ENCODE assay signal across 11 mouse cellular contexts in the genomic region with DNA sequence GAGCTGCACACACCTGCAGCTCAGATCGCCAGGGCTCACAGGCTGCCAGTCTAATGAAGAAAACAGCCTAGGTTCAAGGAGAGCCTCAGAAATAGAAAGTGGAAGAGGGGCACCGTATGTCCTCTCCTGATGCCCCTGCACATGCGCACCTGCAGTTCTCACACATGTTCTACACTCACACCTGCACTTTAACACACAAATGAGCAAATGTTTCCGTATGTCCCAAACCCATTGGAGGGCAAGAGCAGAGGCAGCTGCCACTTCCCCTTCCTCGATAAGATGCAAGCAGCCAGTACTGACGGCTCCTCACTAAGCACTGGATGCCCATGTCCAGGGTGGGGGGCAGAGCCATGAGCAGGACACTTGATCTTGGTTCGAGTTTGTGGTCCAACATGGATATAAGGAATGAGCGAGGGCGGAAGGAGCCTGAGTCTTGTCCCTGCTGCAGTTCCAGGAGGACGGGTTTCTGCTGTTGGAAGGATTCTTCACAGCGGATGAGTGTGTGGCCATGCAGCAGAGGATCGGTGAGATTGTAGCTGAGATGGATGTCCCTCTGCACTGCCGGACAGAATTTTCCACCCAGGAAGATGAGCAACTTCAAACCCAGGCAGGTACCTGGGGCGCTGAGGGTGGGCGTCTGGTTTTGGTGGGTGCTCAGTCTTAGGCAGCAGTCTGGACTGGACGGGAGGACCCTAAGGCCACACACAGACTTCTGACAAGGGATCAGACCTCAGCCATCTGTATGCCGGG. TPM values are rescaled to one million over a fixed set of nuclear protein-coding genes. Genes with fewer than 3 reads are reported as not detected.
DNase-seq lines count a peak whose midpoint lies in the region; ATAC-seq and TF ChIP-seq lines count a peak whose summit lies in the region.
"Had no signal": no experiment of that assay in that cellular context is flagged by ENCODE, and none has a peak within 500 bp of the region (broad histone marks: within the 10 kb centered on the region; RNA-seq: fewer than 3 reads in every experiment).

No protein-coding gene starts in this region.

- ATAC-seq in forebrain, embryonic 12.5 days (ENCODE audit: low FRiP score): no peak
- ATAC-seq in forebrain, embryonic 14.5 days: no peak
- no peak for ATAC-seq in limb, embryonic 14.5 days (ENCODE audit: low FRiP score, low read depth)

- peaks cover 16% of the 10 kb centered on the region for H3K36me3 ChIP-seq in forebrain, embryonic 12.5 days (replicated peaks)
- peaks cover 14% of the 10 kb centered on the region for H3K36me3 ChIP-seq in forebrain, embryonic 14.5 days (ENCODE audit: control insufficient read depth, insufficient read depth, low read length)
- peaks cover 21% of the 10 kb centered on the region for H3K36me3 ChIP-seq in embryonic facial prominence, embryonic 10.5 days (replicated peaks)
- peaks cover 6% of the 10 kb centered on the region; the same call in 1 of the 2 replicates for H3K36me3 ChIP-seq in limb, embryonic 14.5 days (ENCODE audit: control insufficient read depth, insufficient read depth, low read length)

- TF ChIP-seq CTCF in left cerebral cortex, adult 2 months (IDR thresholded peaks at IDR 0.05): no peak

- peak overlapping the region; percentile 31; the same call in 1 of the 2 replicates for H3K27ac ChIP-seq in forebrain, embryonic 12.5 days
- H3K27ac ChIP-seq in forebrain, embryonic 14.5 days (ENCODE audit: low read depth, low read length): no peak overlapping the region
- H3K27ac ChIP-seq in left cerebral cortex, adult 2 months: peak overlapping the region; percentile 75
- peak overlapping the region; percentile 41; the same call in 1 of the 2 replicates for H3K27ac ChIP-seq in embryonic facial prominence, embryonic 10.5 days (replicated peaks)
- 0 out of 2 replicates have a peak overlapping the region, but pooled peaks have one; percentile 6 for H3K27ac ChIP-seq in limb, embryonic 14.5 days (replicated peaks; ENCODE audit: low read depth, low read length)
- H3K27ac ChIP-seq: forebrain, embryonic 13.5 days had no signal

- H3K9me3 ChIP-seq in forebrain, embryonic 12.5 days: no peaks in the 10 kb centered on the region
- no peaks in the 10 kb centered on the region for H3K9me3 ChIP-seq in forebrain, embryonic 14.5 days (replicated peaks; ENCODE audit: control insufficient read depth, low read length)
- H3K9me3 ChIP-seq in embryonic facial prominence, embryonic 10.5 days: no peaks in the 10 kb centered on the region
- no peaks in the 10 kb centered on the region for H3K9me3 ChIP-seq in limb, embryonic 14.5 days (ENCODE audit: control insufficient read depth, low read length)
- H3K9me3 ChIP-seq: forebrain, embryonic 13.5 days had no signal

- WGBS in forebrain, embryonic 12.5 days: 92% methylated on average over 17 of the region's 17 CpGs
- 91% methylated on average over 17 of the region's 17 CpGs for WGBS in forebrain, embryonic 14.5 days
- WGBS in embryonic facial prominence, embryonic 10.5 days: 90% methylated on average over 17 of the region's 17 CpGs
- 87% methylated on average over 17 of the region's 17 CpGs for WGBS in limb, embryonic 14.5 days

- DNase-seq in forebrain, embryonic 14.5 days (ENCODE audit: low spot score): no peak
- DNase-seq in left cerebral cortex, adult 2 months (ENCODE audit: extremely low spot score in 1 of 2, low spot score in 2 of 2): no peak
- DNase-seq in left cerebral cortex, adult 11 months (ENCODE audit: low spot score): no peak
- no peak for DNase-seq in embryonic facial prominence, embryonic 10.5 days (ENCODE audit: low spot score)
- no peak for DNase-seq in limb, embryonic 14.5 days (ENCODE audit: low spot score)
- DNase-seq in left cerebral cortex, postnatal 4 days: no peak
- DNase-seq in left cerebral cortex, postnatal 36 days (ENCODE audit: low spot score in 2 of 2): no peak
- DNase-seq: right cerebral cortex, postnatal 4 days had no signal

- H3K4me3 ChIP-seq in forebrain, embryonic 12.5 days (replicated peaks): no peak overlapping the region
- no peak overlapping the region for H3K4me3 ChIP-seq in forebrain, embryonic 14.5 days (ENCODE audit: low read depth, low read length)
- no peak overlapping the region for H3K4me3 ChIP-seq in left cerebral cortex, adult 2 months
- H3K4me3 ChIP-seq in embryonic facial prominence, embryonic 10.5 days: no peak overlapping the region
- no peak overlapping the region for H3K4me3 ChIP-seq in limb, embryonic 14.5 days (replicated peaks; ENCODE audit: low read length)
- H3K4me3 ChIP-seq: forebrain, embryonic 13.5 days had no signal

- no peak overlapping the region; the same call in 1 of the 2 replicates for H3K9ac ChIP-seq in forebrain, embryonic 12.5 days
- H3K9ac ChIP-seq in forebrain, embryonic 14.5 days (ENCODE audit: low read length): no peak overlapping the region
- 0 out of 2 replicates have a peak overlapping the region, but pooled peaks have one; percentile 7 for H3K9ac ChIP-seq in limb, embryonic 14.5 days (ENCODE audit: low read depth, low read length, severe bottlenecking)
- H3K9ac ChIP-seq: forebrain, embryonic 13.5 days had no signal

- H3K27me3 ChIP-seq in forebrain, embryonic 12.5 days: no peaks in the 10 kb centered on the region
- H3K27me3 ChIP-seq in forebrain, embryonic 14.5 days (replicated peaks; ENCODE audit: control insufficient read depth, insufficient read depth, low read length): no peaks in the 10 kb centered on the region
- H3K27me3 ChIP-seq in embryonic facial prominence, embryonic 10.5 days (replicated peaks; ENCODE audit: low read depth, poor library complexity, severe bottlenecking): no peaks in the 10 kb centered on the region
- H3K27me3 ChIP-seq in limb, embryonic 14.5 days (ENCODE audit: control insufficient read depth, insufficient read depth, low read length): no peaks in the 10 kb centered on the region
- H3K27me3 ChIP-seq: forebrain, embryonic 13.5 days had no signal

- intact Hi-C loops in left cerebral cortex, adult 2 months (cut with DNase I): no loop called here
- intact Hi-C loops in left cerebral cortex, postnatal 4 days (cut with DNase I): no loop called here
- intact Hi-C loops in left cerebral cortex, postnatal 36 days (cut with DNase I): loop anchor here (2.0 kb wide), 1 partner anchor 33 kb away; the partner anchor contains the start of gene Lrrc8a

- H3K4me1 ChIP-seq in forebrain, embryonic 12.5 days: peaks cover 19% of the 10 kb centered on the region
- peaks cover 8% of the 10 kb centered on the region; the same call in 1 of the 2 replicates for H3K4me1 ChIP-seq in forebrain, embryonic 14.5 days (ENCODE audit: control insufficient read depth, insufficient read depth, low read length)
- H3K4me1 ChIP-seq in embryonic facial prominence, embryonic 10.5 days: peaks cover 31% of the 10 kb centered on the region
- peaks cover 26% of the 10 kb centered on the region for H3K4me1 ChIP-seq in limb, embryonic 14.5 days (ENCODE audit: control insufficient read depth, insufficient read depth, low read length)

- no peak overlapping the region for H3K4me2 ChIP-seq in forebrain, embryonic 12.5 days
- H3K4me2 ChIP-seq in forebrain, embryonic 14.5 days (ENCODE audit: low read length): no peak overlapping the region
- H3K4me2 ChIP-seq in limb, embryonic 14.5 days (replicated peaks; ENCODE audit: low read depth, low read length, severe bottlenecking): no peak overlapping the region
- H3K4me2 ChIP-seq: forebrain, embryonic 13.5 days; midbrain, embryonic 11.5 days had no signal

- no peak for TF ChIP-seq POLR2A in limb, embryonic 14.5 days (IDR thresholded peaks at IDR 0.05; ENCODE audit: borderline replicate concordance, extremely low read depth, insufficient read depth, insufficient read length)

RNA-seq across cellular contexts. Expression of gene Phyhd1, which starts 3.4 kb away (rescaled TPM):
- polyA plus RNA-seq in forebrain, embryonic 12.5 days (2016; fragmentation: Nextera tagmentation; extraction: Ambion mirVana): 5.0 and 5.4 TPM in 2 replicates
- polyA plus RNA-seq in forebrain, embryonic 14.5 days (2014; fragmentation: Nextera tagmentation; extraction: Ambion mirVana): 6.3 and 6.6 TPM in 2 replicates
- 10 to 100 TPM; 21.7 to 27.3 TPM for total RNA-seq in left cerebral cortex, adult 2 months (2021)
- polyA plus RNA-seq in embryonic facial prominence, embryonic 10.5 days (2016; fragmentation: Nextera tagmentation; extraction: Ambion mirVana): 2.9 and 4.9 TPM in 2 replicates
- 11.7 and 12.8 TPM in 2 replicates for polyA plus RNA-seq in limb, embryonic 14.5 days (2012; rRNA removed)
- polyA plus RNA-seq in limb, embryonic 14.5 days (2014; fragmentation: Nextera tagmentation; extraction: Ambion mirVana): 5.0 and 5.1 TPM in 2 replicates
- total RNA-seq in left cerebral cortex, postnatal 4 days (2021): 10 to 100 TPM; 17.1 to 19.3 TPM
- 10 to 100 TPM; 13.8 to 26.5 TPM for total RNA-seq in left cerebral cortex, postnatal 36 days (2021)

RNA-seq across cellular contexts. Expression of gene Gm28038, which starts 11.4 kb away (rescaled TPM):
- polyA plus RNA-seq in forebrain, embryonic 12.5 days (2016; fragmentation: Nextera tagmentation; extraction: Ambion mirVana): not detected in 2 replicates
- not detected in 2 replicates for polyA plus RNA-seq in forebrain, embryonic 14.5 days (2014; fragmentation: Nextera tagmentation; extraction: Ambion mirVana)
- not detected for total RNA-seq in left cerebral cortex, adult 2 months (2021)
- polyA plus RNA-seq in embryonic facial prominence, embryonic 10.5 days (2016; fragmentation: Nextera tagmentation; extraction: Ambion mirVana): not detected in 2 replicates
- not detected in 2 replicates for polyA plus RNA-seq in limb, embryonic 14.5 days (2012; rRNA removed)
- polyA plus RNA-seq in limb, embryonic 14.5 days (2014; fragmentation: Nextera tagmentation; extraction: Ambion mirVana): not detected in 2 replicates
- not detected for total RNA-seq in left cerebral cortex, postnatal 4 days (2021)
- not detected for total RNA-seq in left cerebral cortex, postnatal 36 days (2021)
- polyA plus RNA-seq: forebrain, embryonic 13.5 days; midbrain, embryonic 11.5 days had no signal

RNA-seq across cellular contexts. Expression of gene Dolk, which starts 16.7 kb away (rescaled TPM):
- 25.4 and 25.6 TPM in 2 replicates for polyA plus RNA-seq in forebrain, embryonic 12.5 days (2016; fragmentation: Nextera tagmentation; extraction: Ambion mirVana)
- polyA plus RNA-seq in forebrain, embryonic 14.5 days (2014; fragmentation: Nextera tagmentation; extraction: Ambion mirVana): 30.2 and 35.4 TPM in 2 replicates
- total RNA-seq in left cerebral cortex, adult 2 months (2021): 10 to 100 TPM; 22.3 to 25.2 TPM
- 23.9 and 24.0 TPM in 2 replicates for polyA plus RNA-seq in embryonic facial prominence, embryonic 10.5 days (2016; fragmentation: Nextera tagmentation; extraction: Ambion mirVana)
- polyA plus RNA-seq in limb, embryonic 14.5 days (2012; rRNA removed): 13.8 and 19.0 TPM in 2 replicates
- 31.0 and 32.4 TPM in 2 replicates for polyA plus RNA-seq in limb, embryonic 14.5 days (2014; fragmentation: Nextera tagmentation; extraction: Ambion mirVana)
- 10 to 100 TPM; 18.7 to 21.6 TPM for total RNA-seq in left cerebral cortex, postnatal 4 days (2021)
- total RNA-seq in left cerebral cortex, postnatal 36 days (2021): 10 to 100 TPM; 22.3 to 28.8 TPM

RNA-seq across cellular contexts. Expression of gene Nup188, which starts 16.8 kb away (rescaled TPM):
- polyA plus RNA-seq in forebrain, embryonic 12.5 days (2016; fragmentation: Nextera tagmentation; extraction: Ambion mirVana): 42.3 and 47.0 TPM in 2 replicates
- 25.6 and 30.3 TPM in 2 replicates for polyA plus RNA-seq in forebrain, embryonic 14.5 days (2014; fragmentation: Nextera tagmentation; extraction: Ambion mirVana)
- total RNA-seq in left cerebral cortex, adult 2 months (2021): 10 to 100 TPM; 21.8 to 23.5 TPM
- 68.0 and 76.6 TPM in 2 replicates for polyA plus RNA-seq in embryonic facial prominence, embryonic 10.5 days (2016; fragmentation: Nextera tagmentation; extraction: Ambion mirVana)
- 55.6 and 73.6 TPM in 2 replicates for polyA plus RNA-seq in limb, embryonic 14.5 days (2012; rRNA removed)
- 39.8 and 42.6 TPM in 2 replicates for polyA plus RNA-seq in limb, embryonic 14.5 days (2014; fragmentation: Nextera tagmentation; extraction: Ambion mirVana)
- total RNA-seq in left cerebral cortex, postnatal 4 days (2021): 10 to 100 TPM; 36.6 to 42.0 TPM
- 10 to 100 TPM; 17.7 to 26.0 TPM for total RNA-seq in left cerebral cortex, postnatal 36 days (2021)

RNA-seq across cellular contexts. Expression of gene Gm28035, which starts 29.0 kb away (rescaled TPM):
- 0.29 and 0.64 TPM in 2 replicates for polyA plus RNA-seq in forebrain, embryonic 12.5 days (2016; fragmentation: Nextera tagmentation; extraction: Ambion mirVana)
- 0.34 and 0.56 TPM in 2 replicates for polyA plus RNA-seq in forebrain, embryonic 14.5 days (2014; fragmentation: Nextera tagmentation; extraction: Ambion mirVana)
- total RNA-seq in left cerebral cortex, adult 2 months (2021): 10 to 100 TPM; 11.3 to 15.1 TPM
- 0.05 and 0.09 TPM in 2 replicates for polyA plus RNA-seq in embryonic facial prominence, embryonic 10.5 days (2016; fragmentation: Nextera tagmentation; extraction: Ambion mirVana)
- 3.8 and 6.0 TPM in 2 replicates for polyA plus RNA-seq in limb, embryonic 14.5 days (2012; rRNA removed)
- 0.11 and 0.23 TPM in 2 replicates for polyA plus RNA-seq in limb, embryonic 14.5 days (2014; fragmentation: Nextera tagmentation; extraction: Ambion mirVana)
- 10 to 100 TPM in 1 of 2 experiments, 1 to 10 TPM in 1; 7.7 to 10.5 TPM for total RNA-seq in left cerebral cortex, postnatal 4 days (2021)
- total RNA-seq in left cerebral cortex, postnatal 36 days (2021): 10 to 100 TPM in 1 of 2 experiments, 1 to 10 TPM in 1; 7.8 to 13.6 TPM
